Mouse (Mus musculus): ENCODE results near the gene Ppp1r13l.

Ppp1r13l gene

DNA sequence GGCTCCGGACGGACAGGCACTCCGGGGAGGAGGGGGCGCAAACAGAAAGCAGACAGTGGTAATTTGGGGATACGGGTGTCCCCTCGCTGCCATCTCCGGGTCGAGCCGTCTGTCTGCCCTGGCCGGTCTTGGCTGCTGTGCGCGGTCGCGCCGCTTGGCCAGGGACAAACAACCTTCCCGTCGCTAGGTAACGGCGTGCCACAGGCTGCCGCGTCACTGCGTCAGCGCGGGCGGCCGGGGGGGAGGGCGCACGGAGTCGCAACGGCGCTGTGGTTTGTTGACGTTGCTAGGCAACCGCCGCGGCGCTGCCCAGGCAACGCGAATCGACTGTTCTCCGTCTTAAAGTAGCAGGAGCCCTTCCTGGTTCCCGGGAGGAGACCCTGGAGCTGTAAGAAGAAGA is 39.6 kb upstream of the Ppp1r13l start:
- Histone ChIP-seq H3K36me3 (ENCODE audit: insufficient read depth, low read length) (no peaks in the 10 kb centered on the region), H3K27me3 (ENCODE audit: insufficient read depth, low read length) (peaks cover 47% of the 10 kb centered on the region), H3K4me3 (replicated peaks; ENCODE audit: low read length) (peak overlapping the region; percentile 78), H3K9me3 (ENCODE audit: low read length) (no peaks in the 10 kb centered on the region), H3K4me1 (replicated peaks; ENCODE audit: low read depth, low read length) (peaks cover 15% of the 10 kb centered on the region)
- TF ChIP-seq CTCF (conservative IDR thresholded peaks at IDR 0.05; ENCODE audit: low read length) (no peak), POU5F1 (IDR thresholded peaks at IDR 0.05; ENCODE audit: borderline replicate concordance, low read length) (no peak), NANOG (IDR thresholded peaks at IDR 0.05; ENCODE audit: borderline replicate concordance, low read length) (no peak)

- no peak overlapping the region for H3K4me3 ChIP-seq (replicated peaks; ENCODE audit: low read length)
- TF ChIP-seq POU5F1 (IDR thresholded peaks at IDR 0.05; ENCODE audit: borderline replicate concordance, low read length) (no peak), CTCF (conservative IDR thresholded peaks at IDR 0.05; ENCODE audit: low read length) (no peak), NANOG (IDR thresholded peaks at IDR 0.05; ENCODE audit: borderline replicate concordance, low read length) (no peak)
- peaks cover 45% of the 10 kb centered on the region for H3K27me3 ChIP-seq (ENCODE audit: insufficient read depth, low read length)
- H3K4me1 ChIP-seq (replicated peaks; ENCODE audit: low read depth, low read length), result peaks cover 19% of the 10 kb centered on the region
- no peaks in the 10 kb centered on the region for H3K36me3 ChIP-seq (ENCODE audit: insufficient read depth, low read length)
- no peaks in the 10 kb centered on the region for H3K9me3 ChIP-seq (ENCODE audit: low read length)
These were observed 38.9 kb upstream of the Ppp1r13l start for GRCm38 (mm10) chr7:19320637-19321036.

DNA sequence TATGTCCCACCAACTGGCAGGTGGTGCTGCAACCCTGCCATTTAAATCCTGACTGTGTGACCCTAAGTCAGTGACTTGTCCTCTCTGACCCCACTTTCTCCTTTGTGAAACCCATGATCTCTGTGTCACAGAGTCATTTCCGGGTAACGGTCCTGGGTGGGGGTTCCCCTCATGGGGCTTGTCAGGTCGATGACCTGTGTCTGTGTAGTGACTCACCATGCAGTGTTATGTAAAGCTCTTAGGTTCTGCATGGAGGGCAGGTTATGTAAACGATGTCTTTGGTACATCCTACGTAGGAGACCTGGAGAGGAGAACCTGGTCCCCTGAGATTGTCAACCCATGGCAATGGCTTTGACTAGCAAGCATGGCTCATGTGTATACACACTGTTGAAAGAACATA is 38.1 kb upstream of the Ppp1r13l start:
- Histone ChIP-seq H3K27me3 (ENCODE audit: insufficient read depth, low read length) (peaks cover 42% of the 10 kb centered on the region), H3K4me3 (replicated peaks; ENCODE audit: low read length) (no peak overlapping the region), H3K4me1 (replicated peaks; ENCODE audit: low read depth, low read length) (peaks cover 25% of the 10 kb centered on the region), H3K36me3 (ENCODE audit: insufficient read depth, low read length) (no peaks in the 10 kb centered on the region), H3K9me3 (ENCODE audit: low read length) (no peaks in the 10 kb centered on the region)
- TF ChIP-seq POU5F1 (IDR thresholded peaks at IDR 0.05; ENCODE audit: borderline replicate concordance, low read length), result no peak
- TF ChIP-seq CTCF (conservative IDR thresholded peaks at IDR 0.05; ENCODE audit: low read length), result no peak
- TF ChIP-seq NANOG (IDR thresholded peaks at IDR 0.05; ENCODE audit: borderline replicate concordance, low read length), result no peak

GRCm38 (mm10) chr7:19322489-19322888 is 37.1 kb upstream of the Ppp1r13l start:
- Histone ChIP-seq H3K4me1 (replicated peaks; ENCODE audit: low read depth, low read length) (peaks cover 35% of the 10 kb centered on the region), H3K9me3 (ENCODE audit: low read length) (no peaks in the 10 kb centered on the region), H3K4me3 (replicated peaks; ENCODE audit: low read length) (no peak overlapping the region), H3K36me3 (ENCODE audit: insufficient read depth, low read length) (no peaks in the 10 kb centered on the region), H3K27me3 (ENCODE audit: insufficient read depth, low read length) (peaks cover 38% of the 10 kb centered on the region)
- TF ChIP-seq CTCF (conservative IDR thresholded peaks at IDR 0.05; ENCODE audit: low read length) (no peak), NANOG (IDR thresholded peaks at IDR 0.05; ENCODE audit: borderline replicate concordance, low read length) (no peak), POU5F1 (IDR thresholded peaks at IDR 0.05; ENCODE audit: borderline replicate concordance, low read length) (no peak)

- no peaks in the 10 kb centered on the region for H3K36me3 ChIP-seq (ENCODE audit: insufficient read depth, low read length)
- H3K9me3 ChIP-seq (ENCODE audit: low read length), result no peaks in the 10 kb centered on the region
- peaks cover 40% of the 10 kb centered on the region for H3K4me1 ChIP-seq (replicated peaks; ENCODE audit: low read depth, low read length)
- peaks cover 32% of the 10 kb centered on the region for H3K27me3 ChIP-seq (ENCODE audit: insufficient read depth, low read length)
- no peak for TF ChIP-seq CTCF (conservative IDR thresholded peaks at IDR 0.05; ENCODE audit: low read length)
- no peak for TF ChIP-seq NANOG (IDR thresholded peaks at IDR 0.05; ENCODE audit: borderline replicate concordance, low read length)
- TF ChIP-seq POU5F1 (IDR thresholded peaks at IDR 0.05; ENCODE audit: borderline replicate concordance, low read length), result no peak
- no peak overlapping the region for H3K4me3 ChIP-seq (replicated peaks; ENCODE audit: low read length)
These were observed 35.3 kb upstream of the Ppp1r13l start for GRCm38 (mm10) chr7:19324221-19324620.

DNA sequence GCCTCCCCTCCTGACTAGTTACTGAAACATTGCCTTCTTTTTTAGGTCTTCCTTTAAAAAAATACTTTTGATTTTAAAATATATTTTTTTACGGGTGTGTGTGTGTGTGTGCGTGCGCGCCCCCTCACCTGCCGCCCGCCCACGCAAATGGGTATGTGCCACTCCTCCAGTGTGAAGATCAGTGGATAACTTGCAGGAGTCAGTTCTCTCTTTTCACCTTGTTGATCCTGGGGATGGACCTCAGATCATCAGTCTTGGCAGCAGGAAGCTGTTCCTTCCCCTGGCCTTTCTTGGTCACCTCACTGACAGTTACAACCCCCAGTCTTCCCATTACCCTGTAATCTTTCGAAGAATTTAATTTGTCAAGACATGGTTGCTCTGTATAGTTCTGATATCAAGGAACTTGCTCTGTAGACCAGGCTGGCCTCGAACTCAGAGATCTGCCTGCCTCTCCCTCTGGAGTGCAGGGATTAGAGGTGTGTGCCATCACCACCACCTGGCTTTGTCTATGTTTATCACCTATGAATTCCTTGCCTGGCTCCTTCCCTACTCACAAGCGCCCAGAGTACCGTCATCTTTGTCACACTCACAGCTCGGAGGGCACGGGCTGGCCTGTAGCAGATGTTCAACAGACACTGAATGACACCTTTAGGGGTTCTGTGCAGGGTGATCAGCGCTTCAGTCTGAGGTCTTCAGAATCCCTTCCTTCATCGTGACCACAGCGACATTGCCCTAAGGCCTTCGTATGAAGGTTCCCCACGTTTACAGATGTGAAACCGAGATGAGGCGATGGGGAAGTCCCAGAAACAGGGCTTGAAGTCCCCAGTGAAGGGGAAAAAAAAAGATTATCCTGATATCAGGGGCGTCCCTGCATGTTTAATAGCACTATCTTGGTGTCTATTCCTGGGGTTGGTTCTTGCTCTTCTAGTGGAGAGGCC is 34.0 kb upstream of the Ppp1r13l start:
- TF ChIP-seq POU5F1 (IDR thresholded peaks at IDR 0.05; ENCODE audit: borderline replicate concordance, low read length), result no peak
- no peak for TF ChIP-seq NANOG (IDR thresholded peaks at IDR 0.05; ENCODE audit: borderline replicate concordance, low read length)
- TF ChIP-seq CTCF (conservative IDR thresholded peaks at IDR 0.05; ENCODE audit: low read length), result no peak
- Histone ChIP-seq H3K9me3 (ENCODE audit: low read length) (no peaks in the 10 kb centered on the region), H3K4me3 (replicated peaks; ENCODE audit: low read length) (no peak overlapping the region)

DNA sequence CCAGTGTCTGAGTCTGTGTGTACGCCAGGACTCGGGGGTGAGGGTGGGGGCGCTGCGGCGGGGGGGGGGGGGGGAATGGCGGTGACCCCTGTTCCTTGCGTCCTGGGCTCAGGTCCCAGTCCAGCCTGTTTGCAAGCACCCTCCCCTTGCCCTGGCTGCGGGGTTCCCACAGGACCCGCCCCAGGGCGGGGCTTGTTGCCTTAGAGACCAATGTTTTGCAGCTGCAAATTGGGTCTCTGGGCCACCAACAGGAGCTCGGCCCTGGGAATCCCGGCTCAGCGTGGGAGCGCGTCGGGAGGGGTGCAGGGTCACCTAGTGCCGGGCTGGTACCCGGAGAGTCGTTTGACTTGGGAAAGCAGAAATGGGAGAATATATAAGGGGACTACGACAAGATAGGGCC is 33.2 kb upstream of the Ppp1r13l start:
- Histone ChIP-seq H3K9me3 (ENCODE audit: low read length) (no peaks in the 10 kb centered on the region), H3K4me3 (replicated peaks; ENCODE audit: low read length) (peak overlapping the region; percentile 61), H3K27me3 (ENCODE audit: insufficient read depth, low read length) (peaks cover 27% of the 10 kb centered on the region), H3K4me1 (replicated peaks; ENCODE audit: low read depth, low read length) (peaks cover 32% of the 10 kb centered on the region), H3K36me3 (ENCODE audit: insufficient read depth, low read length) (no peaks in the 10 kb centered on the region)
- TF ChIP-seq POU5F1 (IDR thresholded peaks at IDR 0.05; ENCODE audit: borderline replicate concordance, low read length) (no peak), CTCF (conservative IDR thresholded peaks at IDR 0.05; ENCODE audit: low read length) (no peak), NANOG (IDR thresholded peaks at IDR 0.05; ENCODE audit: borderline replicate concordance, low read length) (no peak)

More for the DNA sequence above, 34.0 kb upstream of the Ppp1r13l start:
- Histone ChIP-seq H3K27me3 (ENCODE audit: insufficient read depth, low read length) (peaks cover 32% of the 10 kb centered on the region), H3K36me3 (ENCODE audit: insufficient read depth, low read length) (no peaks in the 10 kb centered on the region), H3K4me1 (replicated peaks; ENCODE audit: low read depth, low read length) (peaks cover 32% of the 10 kb centered on the region)

- Histone ChIP-seq H3K27me3 (ENCODE audit: insufficient read depth, low read length) (peaks cover 27% of the 10 kb centered on the region), H3K4me3 (replicated peaks; ENCODE audit: low read length) (peak overlapping the region; percentile 61), H3K36me3 (ENCODE audit: insufficient read depth, low read length) (no peaks in the 10 kb centered on the region), H3K9me3 (ENCODE audit: low read length) (no peaks in the 10 kb centered on the region), H3K4me1 (replicated peaks; ENCODE audit: low read depth, low read length) (peaks cover 30% of the 10 kb centered on the region)
- TF ChIP-seq NANOG (IDR thresholded peaks at IDR 0.05; ENCODE audit: borderline replicate concordance, low read length) (no peak), CTCF (conservative IDR thresholded peaks at IDR 0.05; ENCODE audit: low read length) (no peak), POU5F1 (IDR thresholded peaks at IDR 0.05; ENCODE audit: borderline replicate concordance, low read length) (no peak)
These were observed 32.4 kb upstream of the Ppp1r13l start for GRCm38 (mm10) chr7:19327128-19327527.

Data from E14TG2a.4 (cell line).